ENCODE assay signal across 18 mouse cellular contexts in genomic region chr11:53424826-53425225, GRCm38 (mm10). TPM values are rescaled to one million over a fixed set of nuclear protein-coding genes. Genes with fewer than 3 reads are reported as not detected.
DNase-seq lines count a peak whose midpoint lies in the region; ATAC-seq and TF ChIP-seq lines count a peak whose summit lies in the region.
"Had no signal": no experiment of that assay in that cellular context is flagged by ENCODE, and none has a peak within 500 bp of the region (broad histone marks: within the 10 kb centered on the region; RNA-seq: fewer than 3 reads in every experiment).

No protein-coding gene starts in this region.

- 67% methylated on average over 2 of the region's 2 CpGs for WGBS in kidney, embryonic 16.5 days
- 65% methylated on average over 2 of the region's 2 CpGs for WGBS in intestine, postnatal 0 days

- no peak overlapping the region for H3K9ac ChIP-seq in kidney, embryonic 16.5 days (replicated peaks; ENCODE audit: low read length)
- no peak overlapping the region for H3K9ac ChIP-seq in intestine, postnatal 0 days (ENCODE audit: low read depth, low read length)
- H3K9ac ChIP-seq: hindbrain, embryonic 12.5 days had no signal

- peaks cover 7% of the 10 kb centered on the region for H3K4me1 ChIP-seq in kidney, embryonic 16.5 days (ENCODE audit: insufficient read depth, low read length)
- H3K4me1 ChIP-seq in intestine, postnatal 0 days (replicated peaks; ENCODE audit: control insufficient read depth, insufficient read depth, low read length) = peaks cover 4% of the 10 kb centered on the region; the same call in 1 of the 2 replicates

- peak; percentile 57 for DNase-seq in heart, adult 11 months
- no peak for DNase-seq in heart, adult 8-10 months (ENCODE audit: low spot score)
- peak; percentile 33 for DNase-seq in kidney, postnatal 10 days
- peak; percentile 58 to 70 for DNase-seq in right cerebral cortex, postnatal 10 days (ENCODE audit: low spot score in 2 of 2)
- no peak for DNase-seq in right cerebral cortex, postnatal 36 days (ENCODE audit: low spot score in 2 of 2)
- no peak for DNase-seq in thymus, adult 18-20 months
- DNase-seq: kidney, adult 11 months; lung, adult 2 months had no signal

- H3K36me3 ChIP-seq in kidney, embryonic 16.5 days (ENCODE audit: insufficient read depth, low read length) = peaks cover 11% of the 10 kb centered on the region; the same call in 1 of the 2 replicates
- H3K36me3 ChIP-seq in intestine, postnatal 0 days (ENCODE audit: control insufficient read depth, insufficient read depth) = peaks cover 21% of the 10 kb centered on the region

- H3K27me3 ChIP-seq in kidney, embryonic 16.5 days (ENCODE audit: insufficient read depth, low read length) = no peaks in the 10 kb centered on the region
- no peaks in the 10 kb centered on the region for H3K27me3 ChIP-seq in intestine, postnatal 0 days (replicated peaks; ENCODE audit: control insufficient read depth, insufficient read depth, low read length)
- H3K27me3 ChIP-seq: hindbrain, embryonic 12.5 days had no signal

- no peak overlapping the region for H3K4me3 ChIP-seq in kidney, embryonic 16.5 days (ENCODE audit: low read length)
- H3K4me3 ChIP-seq in intestine, postnatal 0 days (ENCODE audit: low read depth, low read length) = no peak overlapping the region
- H3K4me3 ChIP-seq: embryonic facial prominence, embryonic 10.5 days; hindbrain, embryonic 12.5 days had no signal

- no peak for ATAC-seq in kidney, embryonic 16.5 days (ENCODE audit: low FRiP score, low TSS enrichment)
- no peak for ATAC-seq in intestine, postnatal 0 days

- H3K4me2 ChIP-seq in kidney, embryonic 16.5 days (replicated peaks; ENCODE audit: low read depth, low read length) = no peak overlapping the region
- no peak overlapping the region for H3K4me2 ChIP-seq in intestine, postnatal 0 days (replicated peaks; ENCODE audit: low read depth)
- H3K4me2 ChIP-seq: hindbrain, embryonic 12.5 days had no signal

- no peak for TF ChIP-seq CTCF in intestine, postnatal 0 days (IDR thresholded peaks at IDR 0.05; ENCODE audit: low read depth)

- H3K9me3 ChIP-seq in kidney, embryonic 16.5 days (ENCODE audit: low read length) = no peaks in the 10 kb centered on the region
- no peaks in the 10 kb centered on the region for H3K9me3 ChIP-seq in intestine, postnatal 0 days (ENCODE audit: control insufficient read depth)
- H3K9me3 ChIP-seq: embryonic facial prominence, embryonic 10.5 days; hindbrain, embryonic 12.5 days had no signal

- H3K27ac ChIP-seq in kidney, embryonic 16.5 days (ENCODE audit: low read length) = no peak overlapping the region
- H3K27ac ChIP-seq in intestine, postnatal 0 days (ENCODE audit: low read depth, low read length) = peak overlapping the region; percentile 73
- H3K27ac ChIP-seq: embryonic facial prominence, embryonic 10.5 days; hindbrain, embryonic 12.5 days had no signal

RNA-seq across cellular contexts. Expression of gene Leap2, which starts 1.9 kb away (rescaled TPM):
- total RNA-seq in heart, adult 8-10 months (2022) = not detected
- 0.34 and 0.37 TPM in 2 replicates for polyA plus RNA-seq in kidney, embryonic 16.5 days (2015; fragmentation: Nextera tagmentation; extraction: Ambion mirVana)
- 1,325 and 1,459 TPM in 2 replicates for polyA plus RNA-seq in intestine, postnatal 0 days (2015; fragmentation: Nextera tagmentation; extraction: Ambion mirVana)
- total RNA-seq: gastrocnemius, postnatal 4 days; layer of hippocampus, postnatal 10 days; left cerebral cortex, postnatal 36 days; MEL had no signal
- polyA plus RNA-seq: embryonic facial prominence, embryonic 10.5 days; hindbrain, embryonic 12.5 days; lung, adult 2 months had no signal

RNA-seq across cellular contexts. Expression of gene Uqcrq, which starts 5.8 kb away (rescaled TPM):
- 1,000 to 10,000 TPM; 2,591 to 2,839 (median 2,740) TPM for total RNA-seq in heart, adult 8-10 months (2022)
- 641 and 655 TPM in 2 replicates for polyA plus RNA-seq in kidney, embryonic 16.5 days (2015; fragmentation: Nextera tagmentation; extraction: Ambion mirVana)
- polyA plus RNA-seq in intestine, postnatal 0 days (2015; fragmentation: Nextera tagmentation; extraction: Ambion mirVana) = 2,040 and 2,166 TPM in 2 replicates

RNA-seq across cellular contexts. Expression of gene Gdf9, which starts 6.0 kb away (rescaled TPM):
- total RNA-seq in heart, adult 8-10 months (2022) = under 1 TPM; 0.14 to 0.44 (median 0.29) TPM
- polyA plus RNA-seq in kidney, embryonic 16.5 days (2015; fragmentation: Nextera tagmentation; extraction: Ambion mirVana) = 1.1 and 1.2 TPM in 2 replicates
- polyA plus RNA-seq in intestine, postnatal 0 days (2015; fragmentation: Nextera tagmentation; extraction: Ambion mirVana) = 5.5 and 5.6 TPM in 2 replicates

RNA-seq across cellular contexts. Expression of gene Gm10447, which starts 32.1 kb away (rescaled TPM):
- total RNA-seq in heart, adult 8-10 months (2022) = not detected
- 0.12 TPM in 1 of 2 replicates, not detected in the other for polyA plus RNA-seq in kidney, embryonic 16.5 days (2015; fragmentation: Nextera tagmentation; extraction: Ambion mirVana)
- polyA plus RNA-seq in intestine, postnatal 0 days (2015; fragmentation: Nextera tagmentation; extraction: Ambion mirVana) = 0.12 and 0.23 TPM in 2 replicates
- total RNA-seq: gastrocnemius, postnatal 4 days; megakaryocyte-erythroid progenitor cell, adult 5-6 weeks; MEL had no signal
- polyA plus RNA-seq: small intestine, adult 2 months had no signal

RNA-seq across cellular contexts. Expression of gene Shroom1, which starts 32.2 kb away (rescaled TPM):
- under 1 TPM; 0.57 to 0.82 (median 0.73) TPM for total RNA-seq in heart, adult 8-10 months (2022)
- polyA plus RNA-seq in kidney, embryonic 16.5 days (2015; fragmentation: Nextera tagmentation; extraction: Ambion mirVana) = 2.1 and 2.5 TPM in 2 replicates
- polyA plus RNA-seq in intestine, postnatal 0 days (2015; fragmentation: Nextera tagmentation; extraction: Ambion mirVana) = 3.0 and 3.7 TPM in 2 replicates
- total RNA-seq: megakaryocyte-erythroid progenitor cell, adult 5-6 weeks; MEL had no signal

Comparison
In these comparisons a context has a peak if more than half of its experiments do, and no peak if none do; other contexts are left out.
1. DNase-seq: peak in heart, adult 11 months (single experiment), kidney, postnatal 10 days (single experiment) and right cerebral cortex, postnatal 10 days (2 of 2); none in heart, adult 8-10 months (single experiment), right cerebral cortex, postnatal 36 days (0 of 2) and thymus, adult 18-20 months (0 of 2).
2. RNA of gene Leap2, which starts 1.9 kb away (polyA plus RNA-seq): 1,325 to 1,459 TPM in intestine, postnatal 0 days; 0.34 to 0.37 TPM in kidney, embryonic 16.5 days; every median in the first group is over 100 times any median in the second.